Mouse (Mus musculus): ENCODE measurements around the gene Rheb. TPM values are rescaled to one million over a fixed set of nuclear protein-coding genes. Genes with fewer than 3 reads are reported as not detected.

The Rheb gene
- total RNA-seq (2021): 10 to 100 TPM; 55.8 to 56.5 TPM
- long read RNA-seq, experiment 1, transcript Rheb-201 (8 exons, 1,784 nt): major isoform, 128 of 133 reads
- long read RNA-seq, experiment 1, partial matches to known transcripts: 2 of 133 reads
- long read RNA-seq, experiment 1, other reads (novel, unspliced or antisense): 3 of 133 reads
- long read RNA-seq, experiment 2, transcript Rheb-201 (8 exons, 1,784 nt): major isoform, 110 of 118 reads
- long read RNA-seq, experiment 2, partial matches to known transcripts: 2 of 118 reads
- long read RNA-seq, experiment 2, other reads (novel, unspliced or antisense): 6 of 118 reads

DNA sequence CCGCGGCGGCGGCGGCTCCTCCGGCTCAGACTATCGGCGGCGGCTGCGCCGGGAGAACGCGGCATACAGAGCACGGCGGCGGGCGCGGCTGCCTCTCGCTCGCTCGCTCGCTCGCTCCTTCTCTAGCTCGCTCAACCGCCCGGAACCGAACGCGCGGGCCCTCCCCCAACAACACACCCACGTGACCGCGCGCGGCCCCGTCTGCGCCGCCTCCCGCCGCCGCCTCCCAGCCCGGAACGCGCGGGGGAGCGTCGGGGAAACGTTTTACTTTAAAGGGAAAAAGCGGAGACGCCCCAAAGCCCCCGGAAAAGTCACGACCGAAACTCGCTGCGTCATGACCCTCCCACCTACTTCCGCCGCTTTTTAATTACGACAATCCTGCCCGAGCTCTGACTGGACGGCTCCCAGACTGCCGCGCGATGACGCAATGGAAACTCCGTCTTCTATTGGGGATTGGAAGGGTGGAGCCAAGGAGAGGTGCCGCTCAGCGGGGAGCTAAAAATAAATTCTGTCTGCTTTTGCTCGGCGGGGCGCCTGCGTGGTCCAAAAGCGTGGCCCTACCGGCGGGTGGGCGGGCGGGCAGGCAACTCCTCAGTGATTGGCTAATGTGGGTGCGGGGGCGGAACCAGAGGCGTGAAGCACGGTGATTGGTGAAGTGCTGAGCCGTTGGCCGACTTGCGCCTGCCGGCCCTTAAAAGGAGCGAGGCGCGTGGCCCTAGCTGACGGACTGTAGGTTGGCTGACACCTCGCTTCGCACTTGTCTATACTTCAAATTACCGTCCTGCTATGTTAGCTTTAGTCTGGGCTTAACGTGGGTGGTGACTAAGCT, at the start of gene Rheb:
TSS of gene Rheb (minus strand) at position 351 of the 829 bp plus-strand sequence.
- intact Hi-C loops (cut with DNase I; ENCODE audit: low total_unique reads): no loop called here
- DNase-seq: peak; percentile 98

- intact Hi-C loops (cut with DNase I; ENCODE audit: low total_unique reads): no loop called here
Measured at GRCm38 (mm10) chr5:24889860-24890259, 47.4 kb upstream of the Rheb start.

DNA sequence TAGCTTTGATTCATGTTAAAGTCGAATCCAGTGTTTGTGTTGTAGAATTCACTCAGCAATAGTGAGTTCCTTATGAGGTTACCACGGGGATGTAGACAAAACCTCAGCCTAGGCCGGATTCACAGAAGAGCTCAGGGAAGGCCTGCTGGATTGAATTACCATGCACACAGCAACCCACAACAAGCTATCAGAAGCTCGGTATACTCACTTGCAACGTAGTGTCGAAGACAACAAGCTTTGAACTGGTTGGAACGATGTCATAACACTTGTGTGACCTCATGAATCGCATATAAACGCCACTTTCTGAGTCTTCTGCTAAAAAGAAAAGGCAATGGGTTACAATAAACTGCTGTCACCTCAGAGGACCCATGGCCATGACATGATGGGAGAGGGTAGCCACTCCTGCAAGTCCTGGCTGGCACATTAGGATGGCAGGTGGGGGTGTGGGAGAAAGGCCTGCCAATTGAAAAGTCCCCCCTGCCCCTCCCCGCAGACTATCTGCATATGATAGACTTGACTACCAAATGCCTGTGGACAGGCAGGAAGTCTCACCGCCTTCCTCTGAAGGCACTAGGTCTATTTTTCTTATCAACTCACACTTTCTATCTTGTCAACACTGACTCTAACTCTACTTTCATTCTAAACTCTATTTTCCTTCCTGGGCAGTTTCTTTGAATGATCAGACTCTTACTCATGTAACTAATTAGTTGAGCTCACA, 46.6 kb upstream of the Rheb start:
- intact Hi-C loops (cut with DNase I; ENCODE audit: low total_unique reads): no loop called here
- no peak for DNase-seq

More at GRCm38 (mm10) chr5:24889860-24890259, 47.4 kb upstream of the Rheb start:
- no peak for DNase-seq

DNA sequence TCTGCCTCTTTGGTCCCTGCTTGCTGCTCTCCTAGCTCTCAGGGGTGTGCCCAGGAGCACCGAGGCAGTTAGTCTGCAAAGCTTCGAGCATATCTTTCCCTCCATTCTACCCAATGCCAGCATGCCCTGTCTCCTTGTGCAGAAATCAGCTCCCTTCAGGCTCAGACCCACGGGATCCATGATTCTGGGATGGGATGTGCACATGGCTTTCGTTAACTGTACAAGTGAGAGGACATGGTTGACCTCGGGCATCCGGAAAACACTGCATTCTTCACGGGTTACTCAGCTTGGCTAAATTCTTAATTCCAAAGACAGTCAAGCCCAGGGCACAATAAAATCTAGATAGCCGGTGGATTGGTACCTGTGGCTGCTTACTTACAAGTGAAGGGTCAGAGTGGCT, 44.8 kb upstream of the Rheb start:
- no peak for DNase-seq
- intact Hi-C loops (cut with DNase I; ENCODE audit: low total_unique reads): no loop called here

GRCm38 (mm10) chr5:24878713-24879112, 36.3 kb upstream of the Rheb start:
- DNase-seq: no peak
- intact Hi-C loops (cut with DNase I; ENCODE audit: low total_unique reads): no loop called here

DNA sequence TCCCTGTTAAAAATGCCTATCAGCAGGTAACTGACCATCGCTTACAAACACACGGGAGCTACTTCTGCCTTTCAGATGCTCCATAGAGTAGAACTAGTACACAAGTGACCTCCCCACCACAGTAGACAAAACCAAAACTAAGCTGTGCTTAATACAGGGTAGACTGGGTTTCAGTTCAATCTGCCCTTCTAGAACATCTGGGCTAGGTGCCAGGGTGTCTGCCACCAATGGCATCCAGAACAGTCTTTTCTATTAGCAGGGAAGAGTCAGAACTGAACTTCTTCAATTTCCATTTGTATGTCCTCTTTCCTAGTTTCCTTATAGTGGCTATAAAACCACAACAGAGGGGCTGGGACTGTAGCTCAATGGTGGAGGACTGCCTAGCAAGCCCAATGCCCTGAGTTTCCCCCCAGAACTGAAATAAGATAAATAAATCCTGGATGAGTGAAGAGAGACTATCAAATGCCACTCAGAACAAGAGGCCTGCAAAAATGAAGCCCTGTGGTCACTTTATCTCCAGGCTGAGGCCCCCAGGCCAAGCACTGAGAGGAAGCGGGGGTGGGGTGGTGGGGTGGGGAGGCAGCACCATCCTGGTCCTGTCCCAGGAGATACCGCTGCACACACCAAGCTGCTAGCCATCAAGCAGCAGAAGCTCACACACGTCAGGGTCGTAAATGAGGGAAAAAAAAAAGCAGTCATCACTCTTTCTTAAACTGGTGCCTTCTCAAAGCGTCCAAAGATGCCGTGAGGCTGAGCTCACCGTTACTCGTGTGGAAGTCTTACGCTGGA, 35.6 kb upstream of the Rheb start:
- DNase-seq: no peak
- intact Hi-C loops (cut with DNase I; ENCODE audit: low total_unique reads): no loop called here

GRCm38 (mm10) chr5:24876653-24877052, 34.2 kb upstream of the Rheb start:
- intact Hi-C loops (cut with DNase I; ENCODE audit: low total_unique reads): no loop called here
- no peak for DNase-seq

DNA sequence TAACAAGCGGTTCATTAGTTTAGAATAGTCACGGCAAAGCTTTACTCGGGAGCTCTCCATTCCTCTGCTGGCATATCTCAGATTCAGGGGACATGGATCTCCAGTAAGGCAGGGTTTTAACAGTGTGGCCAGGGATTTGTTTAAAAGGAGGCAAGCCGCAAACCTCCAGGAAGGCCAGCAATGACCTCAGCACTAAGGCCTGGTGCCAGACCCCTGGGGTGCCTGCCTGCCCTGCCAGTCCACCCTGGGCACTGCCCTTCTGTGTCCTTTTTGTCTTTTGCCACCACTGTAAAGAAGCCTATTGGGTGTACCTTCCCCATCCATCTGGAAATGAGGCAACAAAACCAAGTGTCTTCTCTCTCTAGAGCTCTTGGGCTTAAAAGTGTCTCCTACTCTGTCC, 31.7 kb upstream of the Rheb start:
- intact Hi-C loops (cut with DNase I; ENCODE audit: low total_unique reads): no loop called here
- peak; percentile 41 for DNase-seq

- no peak for DNase-seq
- intact Hi-C loops (cut with DNase I; ENCODE audit: low total_unique reads): no loop called here
Measured at GRCm38 (mm10) chr5:24873221-24873620, 30.8 kb upstream of the Rheb start.

- no peak for DNase-seq
- intact Hi-C loops (cut with DNase I; ENCODE audit: low total_unique reads): no loop called here
Measured at GRCm38 (mm10) chr5:24871276-24871675, 28.9 kb upstream of the Rheb start.

- intact Hi-C loops (cut with DNase I; ENCODE audit: low total_unique reads): no loop called here
- DNase-seq: no peak
Measured at GRCm38 (mm10) chr5:24869796-24870289, 27.4 kb upstream of the Rheb start.

DNA sequence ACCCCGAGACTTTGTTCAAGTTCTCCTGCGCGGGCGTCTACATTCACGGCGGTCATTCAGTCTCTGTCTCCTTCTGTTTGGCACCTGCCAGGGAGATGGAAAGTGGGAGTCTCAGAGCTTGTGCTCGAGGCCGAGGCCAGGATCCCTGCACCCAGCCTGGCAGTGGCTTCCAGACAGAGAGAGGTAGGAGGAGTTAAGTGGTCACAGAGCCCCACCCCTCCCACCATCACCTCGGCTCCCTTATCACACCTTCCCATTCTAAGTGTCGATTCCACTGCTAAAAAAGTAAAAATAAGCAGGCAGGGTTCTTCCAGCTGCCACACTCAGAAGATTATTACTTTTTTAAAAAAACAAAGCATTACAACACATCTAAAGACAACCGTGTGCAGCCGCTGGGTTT, 21.4 kb upstream of the Rheb start:
- intact Hi-C loops (cut with DNase I; ENCODE audit: low total_unique reads): no loop called here
- DNase-seq: no peak

- intact Hi-C loops (cut with DNase I; ENCODE audit: low total_unique reads): no loop called here
- no peak for DNase-seq
Measured at GRCm38 (mm10) chr5:24861449-24861930, 19.1 kb upstream of the Rheb start.

DNA sequence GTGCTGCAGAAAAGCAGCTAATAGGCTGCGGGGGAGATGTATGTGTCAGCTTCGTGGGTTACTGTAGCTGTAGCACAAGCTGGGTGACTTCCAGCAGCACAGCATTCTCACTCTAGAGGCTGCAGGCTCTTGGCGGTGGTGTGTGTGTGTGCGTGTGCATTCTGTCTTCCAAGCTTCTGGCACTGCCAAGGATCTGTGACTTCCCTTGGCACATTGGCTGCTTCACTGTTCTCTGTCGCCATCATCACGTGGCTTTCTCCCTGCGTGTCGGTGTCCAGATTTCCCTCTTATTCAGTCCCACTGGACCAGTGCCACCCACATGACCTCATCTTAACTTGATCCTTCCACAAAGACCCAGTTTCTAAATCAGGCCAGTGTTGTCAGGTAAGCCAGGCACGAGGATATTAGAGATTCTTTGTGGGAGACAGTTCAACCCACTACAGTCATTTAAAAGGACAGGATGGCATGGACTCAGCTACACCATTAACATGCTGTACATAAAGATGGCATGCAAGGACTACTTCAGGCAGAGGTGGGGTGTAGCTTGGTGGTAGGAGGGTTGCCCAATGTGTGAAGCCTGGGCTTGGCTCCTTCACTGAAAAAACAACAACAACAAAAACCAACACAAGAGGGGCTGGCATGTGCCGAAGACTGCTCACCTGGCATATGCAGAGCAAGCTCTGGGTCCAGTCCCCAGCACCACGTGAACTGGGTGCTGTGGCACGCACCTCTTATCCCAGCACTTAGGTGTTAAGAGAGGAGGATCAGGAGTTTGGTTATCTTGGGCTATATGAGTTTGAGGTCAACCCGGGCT, 18.4 kb upstream of the Rheb start:
- DNase-seq: peak; percentile 41
- intact Hi-C loops (cut with DNase I; ENCODE audit: low total_unique reads): no loop called here

DNA sequence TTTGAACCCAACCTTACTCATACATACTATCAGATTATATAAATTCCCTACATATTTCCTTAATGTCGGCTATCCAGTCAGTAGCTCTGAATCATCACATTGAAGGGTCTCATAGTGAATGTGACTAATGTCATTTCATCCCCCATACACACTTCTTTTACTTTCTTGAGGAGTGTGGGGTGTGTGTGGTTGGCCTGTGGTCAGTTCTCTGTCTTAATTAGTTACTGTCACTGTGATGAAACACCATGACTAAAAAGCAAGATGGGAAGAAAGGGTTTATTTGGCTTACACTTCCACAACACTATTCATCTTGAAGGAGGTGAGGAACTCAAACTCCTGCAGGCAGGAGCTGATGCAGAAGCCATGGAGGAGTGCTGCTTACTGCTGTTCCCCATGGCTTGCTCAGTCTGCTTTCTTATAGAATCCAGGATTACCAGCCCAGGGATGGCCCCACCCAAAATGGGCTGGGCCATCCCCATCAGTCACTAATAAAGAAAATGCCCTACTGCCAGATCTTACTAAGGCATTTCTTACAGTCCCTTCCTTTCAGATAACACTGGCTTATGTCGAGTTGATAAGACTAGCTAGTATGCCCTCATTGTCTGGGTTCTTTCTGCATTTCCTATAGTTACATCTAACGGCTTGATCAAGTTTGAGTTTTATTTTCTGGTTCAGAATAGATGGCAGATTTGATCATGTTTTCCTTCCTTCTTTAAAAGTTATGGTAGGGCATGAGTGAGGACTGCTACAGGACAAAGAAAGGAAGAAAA, 17.5 kb upstream of the Rheb start:
- intact Hi-C loops (cut with DNase I; ENCODE audit: low total_unique reads): no loop called here
- DNase-seq: no peak

DNA sequence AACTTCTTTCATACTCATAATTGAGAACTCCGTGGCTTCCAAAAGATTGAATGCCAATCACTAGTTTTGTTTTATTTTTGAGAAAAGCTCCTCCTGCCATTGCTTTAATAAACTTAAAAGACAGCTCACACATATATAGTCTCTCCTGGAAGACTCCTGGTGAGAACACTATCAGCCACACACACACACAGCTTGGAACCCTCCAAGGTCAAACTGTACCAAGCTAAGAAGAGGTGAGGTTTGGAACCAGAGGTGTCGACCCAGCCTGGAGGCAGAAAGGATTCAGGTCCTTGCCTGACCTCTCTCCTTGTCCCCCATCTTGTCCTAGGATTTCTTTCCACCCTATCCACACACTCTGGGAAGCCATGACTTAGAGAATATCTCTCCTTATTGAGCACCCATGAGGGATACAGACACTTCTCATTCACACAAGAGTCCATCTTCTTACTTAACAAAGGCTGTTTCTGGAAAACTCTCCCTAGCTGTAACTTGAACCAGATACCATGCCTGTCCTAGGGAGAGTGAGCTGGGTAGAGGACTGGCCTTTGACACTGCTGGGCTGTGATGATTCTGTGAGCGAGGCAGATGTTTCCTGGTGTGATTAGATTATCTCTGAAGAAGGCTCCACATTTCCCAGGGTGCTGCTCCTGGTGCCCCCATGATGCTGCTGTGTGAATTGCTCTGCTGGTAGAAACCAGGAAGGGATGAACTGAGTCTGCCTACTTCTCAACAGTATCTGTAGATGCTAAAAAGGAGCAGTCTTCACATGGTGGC, 12.6 kb upstream of the Rheb start:
- intact Hi-C loops (cut with DNase I; ENCODE audit: low total_unique reads): no loop called here
- no peak for DNase-seq

DNA sequence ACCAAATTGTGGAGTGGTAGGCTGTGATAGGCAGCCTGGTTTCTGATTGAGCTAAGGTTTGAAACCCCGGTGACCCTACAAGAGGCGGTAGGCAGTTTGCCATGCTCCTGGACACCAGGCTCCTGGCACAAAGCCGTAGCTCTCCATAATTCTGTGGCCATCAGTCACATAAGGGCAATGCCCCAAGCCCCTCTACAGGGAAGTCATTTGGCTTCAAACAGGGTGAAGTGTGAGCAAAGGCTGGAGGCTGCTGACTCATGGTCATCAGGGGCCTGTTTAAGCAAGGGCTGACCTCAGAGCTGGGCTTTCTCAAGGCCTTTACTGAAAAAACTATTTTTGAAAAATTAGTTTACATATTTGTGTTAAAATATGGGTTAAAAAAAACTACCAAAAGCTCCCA, 11.8 kb upstream of the Rheb start:
- intact Hi-C loops (cut with DNase I; ENCODE audit: low total_unique reads): no loop called here
- no peak for DNase-seq
